Mouse (Mus musculus): ENCODE results near the gene BC025920. TPM values are rescaled to one million over a fixed set of nuclear protein-coding genes. Genes with fewer than 3 reads are reported as not detected.
"Not testable (repeated sequence)": the region's sequence is repeated elsewhere in the genome, so short reads cannot be mapped to it uniquely, and the experiment has no call there.

The BC025920 gene
- total and polyA plus RNA-seq, 3 experiments, result 0.40 to 6.8 (median 4.3) TPM

DNA sequence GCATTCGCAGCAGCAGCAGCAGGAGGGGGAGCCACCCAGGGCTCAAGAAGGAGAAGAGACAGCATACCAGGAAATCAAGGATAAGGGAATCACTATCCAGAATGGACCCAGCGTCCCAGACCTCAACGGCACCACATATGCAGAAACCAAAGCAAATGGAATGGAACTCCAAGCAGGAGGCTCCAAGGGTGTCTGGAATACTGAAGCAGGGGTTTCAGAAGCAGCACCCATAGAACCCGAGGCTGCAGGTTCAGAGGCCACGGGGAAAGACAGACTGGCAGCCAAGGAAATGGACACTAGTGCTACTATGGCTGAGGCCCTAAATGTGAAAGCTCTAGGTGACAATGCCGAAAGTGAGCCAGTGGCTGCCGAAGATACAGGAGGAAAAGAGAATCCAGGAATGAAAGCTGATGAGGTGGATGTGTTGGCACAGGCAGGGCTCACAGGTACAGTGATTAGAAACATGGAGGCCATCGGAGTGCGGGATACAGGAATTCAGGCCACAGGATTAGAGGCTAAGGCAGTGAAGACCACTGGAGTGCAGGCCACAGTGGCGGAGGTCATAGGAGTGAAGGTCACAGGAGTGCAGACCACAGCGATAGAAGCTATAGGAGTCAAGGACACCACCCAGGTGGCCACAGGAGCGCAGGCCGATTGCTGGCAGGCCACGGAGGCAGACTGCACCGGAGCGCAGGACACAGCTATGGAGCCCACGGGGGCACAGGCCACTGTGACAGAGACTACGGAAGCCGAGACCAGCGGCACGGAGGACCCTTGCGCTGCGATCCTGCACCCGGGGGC lies 36.8 kb downstream of the BC025920 start:
- Histone ChIP-seq H3K36me3 (replicated peaks) (peaks cover 60% of the 10 kb centered on the region), H3K9me3 (replicated peaks) (no peaks in the 10 kb centered on the region), H3K4me3 (ENCODE audit: low read depth, low read length) (peak overlapping the region; percentile 88), H3K27me3 (ENCODE audit: insufficient read depth, low read length) (peaks cover 2% of the 10 kb centered on the region; the same call in 1 of the 2 replicates), H3K4me1 (ENCODE audit: insufficient read depth, low read depth, low read length) (peaks cover 54% of the 10 kb centered on the region)
- TF ChIP-seq GATA2 (IDR thresholded peaks at IDR 0.05; ENCODE audit: borderline replicate concordance, low read depth, low read length), result no peak
- TF ChIP-seq POLR2AphosphoS5 (IDR thresholded peaks at IDR 0.05; ENCODE audit: insufficient replicate concordance, low read depth, low read length), result no peak
- no peak for TF ChIP-seq CTCF (IDR thresholded peaks at IDR 0.05; ENCODE audit: low read depth, low read length)
- TF ChIP-seq GATA1 (IDR thresholded peaks at IDR 0.05; ENCODE audit: borderline replicate concordance, low read length), result no peak
- no peak for TF ChIP-seq TAL1 (conservative IDR thresholded peaks at IDR 0.05; ENCODE audit: low read depth, low read length)
- ATAC-seq (ENCODE audit: extremely low read depth, insufficient number of reproducible peaks, low FRiP score, poor library complexity, severe bottlenecking), result no peak
- DNase-seq (ENCODE audit: low spot score), result no peak

DNA sequence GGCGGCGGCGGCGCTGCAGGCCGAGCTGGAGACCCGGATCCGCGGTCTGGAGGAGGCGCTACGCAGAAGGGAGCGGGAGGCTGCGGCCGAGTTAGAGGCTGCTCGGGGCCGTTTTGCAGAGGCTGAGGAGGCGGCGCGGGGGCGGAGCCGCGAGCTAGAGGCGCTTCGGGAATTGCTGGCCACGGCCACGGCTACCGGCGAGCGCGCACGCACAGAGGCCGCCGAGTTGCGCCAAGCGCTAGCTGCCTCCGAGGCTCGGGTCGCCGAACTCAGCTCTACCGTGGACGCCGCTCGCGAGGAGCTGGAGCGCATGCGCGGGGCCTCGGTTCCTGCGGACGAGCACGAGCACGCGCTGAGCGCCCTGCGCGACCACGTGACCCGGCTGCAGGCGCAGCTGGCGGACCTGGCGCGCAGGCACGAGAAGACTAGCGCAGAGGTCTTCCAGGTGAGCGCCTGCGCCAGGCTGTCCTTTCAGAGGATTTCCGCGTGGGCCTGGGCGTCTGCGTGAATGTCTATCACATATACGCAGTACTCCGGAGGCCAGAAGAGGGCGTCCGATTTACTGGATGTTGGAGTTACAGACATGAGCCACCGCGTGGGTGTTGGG lies 37.5 kb downstream of the BC025920 start:
- TF ChIP-seq CTCF (IDR thresholded peaks at IDR 0.05; ENCODE audit: low read depth, low read length) (0 out of 2 replicates have a peak, but pooled peaks have one; percentile 7), POLR2AphosphoS5 (IDR thresholded peaks at IDR 0.05; ENCODE audit: insufficient replicate concordance, low read depth, low read length) (no peak)
- H3K36me3 ChIP-seq (replicated peaks), result peaks cover 55% of the 10 kb centered on the region
- peak overlapping the region; percentile 88 for H3K4me3 ChIP-seq (ENCODE audit: low read depth, low read length)
- no peaks in the 10 kb centered on the region for H3K9me3 ChIP-seq (replicated peaks)
- DNase-seq (ENCODE audit: low spot score) (peak; percentile 89), ATAC-seq (ENCODE audit: extremely low read depth, insufficient number of reproducible peaks, low FRiP score, poor library complexity, severe bottlenecking) (peak; percentile 55)
- peaks cover under 1% of the 10 kb centered on the region; the same call in 1 of the 2 replicates for H3K27me3 ChIP-seq (ENCODE audit: insufficient read depth, low read length)
- H3K4me1 ChIP-seq (ENCODE audit: insufficient read depth, low read depth, low read length), result peaks cover 54% of the 10 kb centered on the region

DNA sequence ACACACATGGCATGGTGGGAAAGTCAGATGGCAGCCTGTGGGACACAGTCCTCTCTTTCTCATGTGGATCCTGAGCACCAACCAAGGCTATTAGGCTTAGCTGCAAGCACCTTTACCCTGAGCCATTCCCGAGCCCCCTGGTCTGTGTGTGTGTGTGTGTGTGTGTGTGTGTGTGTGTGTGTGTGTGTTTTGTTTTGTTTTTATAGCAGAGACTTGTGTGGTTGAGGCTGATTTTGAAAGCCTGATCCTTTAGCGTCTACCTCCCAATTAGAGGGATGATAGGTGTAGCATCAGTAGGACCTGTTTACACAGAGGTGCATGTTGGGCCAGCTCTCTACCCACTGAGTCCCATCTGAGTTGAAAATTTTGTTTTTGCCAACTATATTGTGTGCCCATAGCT lies 38.1 kb downstream of the BC025920 start:
- Histone ChIP-seq H3K4me1 (ENCODE audit: insufficient read depth, low read depth, low read length) (peaks cover 56% of the 10 kb centered on the region), H3K4me3 (ENCODE audit: low read depth, low read length) (peak overlapping the region; percentile 88), H3K27me3 (ENCODE audit: insufficient read depth, low read length) (no peaks in the 10 kb centered on the region; the same call in 1 of the 2 replicates), H3K9me3 (replicated peaks) (no peaks in the 10 kb centered on the region), H3K36me3 (replicated peaks) (peaks cover 51% of the 10 kb centered on the region)
- no peak for DNase-seq (ENCODE audit: low spot score)
- no peak for TF ChIP-seq TAL1 (conservative IDR thresholded peaks at IDR 0.05; ENCODE audit: low read depth, low read length)
- TF ChIP-seq GATA1 (IDR thresholded peaks at IDR 0.05; ENCODE audit: borderline replicate concordance, low read length), result no peak
- TF ChIP-seq POLR2AphosphoS5 (IDR thresholded peaks at IDR 0.05; ENCODE audit: insufficient replicate concordance, low read depth, low read length), result no peak
- TF ChIP-seq CTCF (IDR thresholded peaks at IDR 0.05; ENCODE audit: low read depth, low read length), result no peak
- no peak for TF ChIP-seq GATA2 (IDR thresholded peaks at IDR 0.05; ENCODE audit: borderline replicate concordance, low read depth, low read length)
- ATAC-seq (ENCODE audit: extremely low read depth, insufficient number of reproducible peaks, low FRiP score, poor library complexity, severe bottlenecking), result no peak

- TF ChIP-seq TAL1 (conservative IDR thresholded peaks at IDR 0.05; ENCODE audit: low read depth, low read length), result no peak
- no peak for TF ChIP-seq CTCF (IDR thresholded peaks at IDR 0.05; ENCODE audit: low read depth, low read length)
- no peak for TF ChIP-seq GATA2 (IDR thresholded peaks at IDR 0.05; ENCODE audit: borderline replicate concordance, low read depth, low read length)
- TF ChIP-seq POLR2AphosphoS5 (IDR thresholded peaks at IDR 0.05; ENCODE audit: insufficient replicate concordance, low read depth, low read length), result no peak
- no peak for TF ChIP-seq GATA1 (IDR thresholded peaks at IDR 0.05; ENCODE audit: borderline replicate concordance, low read length)
- no peaks in the 10 kb centered on the region for H3K9me3 ChIP-seq (replicated peaks)
- H3K36me3 ChIP-seq (replicated peaks), result peaks cover 45% of the 10 kb centered on the region
- H3K4me1 ChIP-seq (ENCODE audit: insufficient read depth, low read depth, low read length), result peaks cover 56% of the 10 kb centered on the region
- ATAC-seq (ENCODE audit: extremely low read depth, insufficient number of reproducible peaks, low FRiP score, poor library complexity, severe bottlenecking) (no peak), DNase-seq (ENCODE audit: low spot score) (no peak)
- no peaks in the 10 kb centered on the region for H3K27me3 ChIP-seq (ENCODE audit: insufficient read depth, low read length)
- H3K4me3 ChIP-seq (ENCODE audit: low read depth, low read length), result peak overlapping the region; percentile 88
Measured at GRCm38 (mm10) chr10:81644716-81645115, 38.6 kb downstream of the BC025920 start.

DNA sequence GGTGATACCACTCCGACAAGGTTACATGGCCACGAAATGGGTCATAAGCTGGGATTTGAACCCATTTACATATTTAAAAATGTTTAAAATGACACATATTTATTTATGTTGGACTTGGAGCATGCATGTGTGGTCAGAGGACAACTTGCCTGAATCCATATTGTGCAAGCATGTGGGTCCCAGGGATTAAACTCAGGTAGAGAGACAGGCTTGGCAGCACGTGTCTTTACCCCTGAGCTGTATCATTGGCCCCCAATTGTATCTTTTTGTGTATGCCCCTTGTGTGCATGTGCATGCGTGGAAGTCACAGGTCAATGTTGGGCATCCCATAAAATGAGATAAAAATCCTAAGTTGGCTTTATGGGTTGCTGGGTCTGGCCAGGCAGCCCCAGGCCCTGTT lies 39.3 kb downstream of the BC025920 start:
- Histone ChIP-seq H3K4me3 (ENCODE audit: low read depth, low read length) (no peak overlapping the region), H3K36me3 (replicated peaks) (peaks cover 44% of the 10 kb centered on the region), H3K27me3 (ENCODE audit: insufficient read depth, low read length) (no peaks in the 10 kb centered on the region), H3K4me1 (ENCODE audit: insufficient read depth, low read depth, low read length) (peaks cover 59% of the 10 kb centered on the region), H3K9me3 (replicated peaks) (0 out of 2 replicates have a peak, but pooled peaks cover 2% of the 10 kb centered on the region)
- no peak for DNase-seq (ENCODE audit: low spot score)
- TF ChIP-seq TAL1 (conservative IDR thresholded peaks at IDR 0.05; ENCODE audit: low read depth, low read length) (no peak), CTCF (IDR thresholded peaks at IDR 0.05; ENCODE audit: low read depth, low read length) (no peak), POLR2AphosphoS5 (IDR thresholded peaks at IDR 0.05; ENCODE audit: insufficient replicate concordance, low read depth, low read length) (no peak), GATA1 (IDR thresholded peaks at IDR 0.05; ENCODE audit: borderline replicate concordance, low read length) (no peak), GATA2 (IDR thresholded peaks at IDR 0.05; ENCODE audit: borderline replicate concordance, low read depth, low read length) (no peak)
- no peak for ATAC-seq (ENCODE audit: extremely low read depth, insufficient number of reproducible peaks, low FRiP score, poor library complexity, severe bottlenecking)

- Histone ChIP-seq H3K9me3 (replicated peaks) (0 out of 2 replicates have a peak, but pooled peaks cover 2% of the 10 kb centered on the region), H3K27me3 (ENCODE audit: insufficient read depth, low read length) (no peaks in the 10 kb centered on the region), H3K4me1 (ENCODE audit: insufficient read depth, low read depth, low read length) (peaks cover 61% of the 10 kb centered on the region), H3K4me3 (ENCODE audit: low read depth, low read length) (no peak overlapping the region), H3K36me3 (replicated peaks) (peaks cover 45% of the 10 kb centered on the region)
- DNase-seq (ENCODE audit: low spot score) (no peak), ATAC-seq (ENCODE audit: extremely low read depth, insufficient number of reproducible peaks, low FRiP score, poor library complexity, severe bottlenecking) (no peak)
- TF ChIP-seq TAL1 (conservative IDR thresholded peaks at IDR 0.05; ENCODE audit: low read depth, low read length) (no peak), POLR2AphosphoS5 (IDR thresholded peaks at IDR 0.05; ENCODE audit: insufficient replicate concordance, low read depth, low read length) (no peak)
Measured at GRCm38 (mm10) chr10:81646015-81646555, 40.0 kb downstream of the BC025920 start.

DNA sequence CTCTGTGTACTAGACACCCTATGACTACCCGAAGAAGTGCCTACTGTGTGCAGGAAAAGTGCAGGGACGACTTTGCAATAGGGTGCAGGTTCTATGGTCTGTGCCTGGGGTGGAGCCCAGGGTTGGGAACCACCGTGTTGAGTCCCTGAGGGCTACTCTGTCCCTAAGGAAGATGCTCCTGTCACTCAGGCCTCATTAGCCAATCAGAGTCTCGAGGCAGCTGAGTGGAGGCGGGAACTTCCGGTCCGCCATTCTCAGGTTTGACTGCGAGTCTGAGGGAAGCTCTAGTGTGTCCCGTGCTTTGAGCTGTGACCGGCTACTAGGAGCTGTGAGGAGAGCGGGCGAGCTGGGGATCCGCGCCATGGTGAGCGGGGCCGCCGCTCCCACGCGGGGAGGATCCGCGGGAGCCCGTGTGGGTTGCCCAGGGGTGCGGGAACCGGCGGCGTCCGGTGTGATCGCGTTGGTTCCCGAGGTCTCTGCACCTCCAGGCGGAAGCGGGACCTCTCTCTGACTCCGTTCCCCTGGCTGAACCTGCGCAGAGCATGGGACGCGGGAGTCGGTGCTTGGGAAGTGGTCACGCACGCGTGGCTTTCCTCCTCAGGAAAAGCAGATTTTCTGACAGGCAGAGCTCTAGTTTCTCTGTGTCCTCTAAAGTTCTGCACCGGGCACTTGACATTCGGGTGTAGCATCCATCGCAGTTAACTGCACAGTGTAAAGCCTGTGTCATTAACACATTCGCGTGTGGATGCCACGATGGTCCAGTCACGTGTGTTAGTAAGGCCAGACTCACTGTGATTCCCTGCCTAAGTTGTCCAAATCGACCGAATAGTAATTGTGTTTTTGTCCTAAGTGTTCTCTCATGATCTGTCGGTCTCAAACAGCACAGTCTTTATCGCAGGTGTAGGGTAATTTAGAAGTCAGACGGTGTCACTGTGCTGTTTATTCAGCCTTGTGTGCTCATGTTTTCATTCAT lies 43.0 kb downstream of the BC025920 start, which contains the start of gene Gm10778:
TSS of gene Gm10778 (plus strand) at position 257 of the 973 bp plus-strand sequence.
- DNase-seq (ENCODE audit: low spot score) (peak; percentile 89), ATAC-seq (ENCODE audit: extremely low read depth, insufficient number of reproducible peaks, low FRiP score, poor library complexity, severe bottlenecking) (peak; percentile 99)
- not testable (repeated sequence) for H3K9me3 ChIP-seq (replicated peaks); H3K27me3 ChIP-seq (ENCODE audit: insufficient read depth, low read length)
- Histone ChIP-seq H3K36me3 (replicated peaks) (peaks cover 56% of the 10 kb centered on the region), H3K4me1 (ENCODE audit: insufficient read depth, low read depth, low read length) (peaks cover 36% of the 10 kb centered on the region), H3K4me3 (ENCODE audit: low read depth, low read length) (peak within 1 kb of the TSS; percentile 73)
